Mouse (Mus musculus) embryo, embryonic 10.5 days (tissue): ENCODE measurements around the gene Zfp641.
A peak's percentile ranks its signal among the peaks of the same experiment; 100 is the strongest.

Source experiments
- DNase-seq: peaks from one replicate; pipeline ENCODE4 v3.0.0-alpha.2; 2015; ENCODE audit warnings: low spot score

Zfp641 gene

DNA sequence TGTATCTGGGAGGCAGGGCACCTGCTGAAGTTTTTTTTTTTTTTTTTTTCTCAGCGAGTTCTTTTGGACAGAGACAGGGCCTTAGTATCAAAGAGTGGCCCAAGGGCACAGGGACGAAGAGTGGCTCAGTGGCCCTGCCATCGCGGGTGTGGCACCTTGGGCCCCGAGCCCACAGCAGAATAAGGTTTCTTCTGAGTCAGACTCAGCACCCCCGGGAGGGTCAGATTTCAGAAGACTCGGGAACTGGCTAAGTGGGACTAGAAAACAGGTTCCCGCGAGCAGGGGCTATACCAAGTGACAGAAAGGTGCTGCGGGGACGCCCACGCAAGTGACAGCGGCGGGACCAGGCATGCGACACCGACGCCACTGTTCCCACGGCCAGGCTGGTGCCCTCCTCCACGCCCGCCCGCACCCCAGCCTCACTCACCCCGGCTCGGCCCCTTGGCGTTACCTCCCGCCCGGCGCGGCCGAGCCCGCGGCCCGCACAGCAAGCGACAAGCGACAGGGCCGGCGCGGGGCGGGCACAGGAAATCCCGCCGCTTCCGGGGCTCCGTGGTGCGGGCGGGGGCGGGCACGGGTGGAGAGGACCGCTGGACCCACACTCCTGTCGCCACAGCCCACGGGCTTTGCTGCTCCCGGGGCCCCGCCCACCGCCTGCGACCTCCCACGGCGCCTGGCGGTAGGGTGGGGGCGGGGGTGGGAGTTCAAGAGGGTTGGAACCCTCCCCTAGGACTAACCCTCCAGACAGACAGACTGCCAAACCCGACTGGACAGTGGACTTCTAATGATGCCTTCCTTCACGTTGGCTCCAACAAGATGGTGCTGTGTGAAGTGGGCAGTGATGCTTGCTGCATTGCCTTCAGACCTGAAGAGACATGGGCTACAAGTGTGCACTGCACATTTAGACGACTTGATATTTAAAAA lies at the start of gene Zfp641:
TSS of gene Zfp641 (minus strand) at position 534 of the 924 bp plus-strand sequence.
- peak; percentile 26 for DNase-seq

DNA sequence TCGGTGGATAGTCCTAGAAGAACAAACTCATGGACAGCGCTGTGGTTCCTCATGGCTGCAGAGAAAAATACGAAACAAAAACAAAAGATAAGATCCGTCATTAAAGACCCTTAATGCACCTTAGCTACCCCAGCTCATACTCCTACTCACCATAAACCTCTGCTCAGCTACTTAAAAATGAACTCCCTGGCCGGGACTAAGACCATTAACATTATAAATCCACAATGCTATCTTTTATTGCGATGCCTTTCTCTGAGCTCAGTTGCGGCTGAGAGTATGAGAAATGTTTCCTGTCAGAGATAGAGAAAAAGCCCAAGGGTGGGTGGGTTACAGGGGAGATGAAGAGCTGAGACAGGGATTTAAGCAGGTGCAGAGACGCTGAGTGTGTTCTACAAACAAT lies 44.9 kb upstream of the Zfp641 start, which contains the start of gene Olfr284:
TSS of gene Olfr284 (minus strand) at position 101 of the 400 bp plus-strand sequence.
- no peak for DNase-seq

DNA sequence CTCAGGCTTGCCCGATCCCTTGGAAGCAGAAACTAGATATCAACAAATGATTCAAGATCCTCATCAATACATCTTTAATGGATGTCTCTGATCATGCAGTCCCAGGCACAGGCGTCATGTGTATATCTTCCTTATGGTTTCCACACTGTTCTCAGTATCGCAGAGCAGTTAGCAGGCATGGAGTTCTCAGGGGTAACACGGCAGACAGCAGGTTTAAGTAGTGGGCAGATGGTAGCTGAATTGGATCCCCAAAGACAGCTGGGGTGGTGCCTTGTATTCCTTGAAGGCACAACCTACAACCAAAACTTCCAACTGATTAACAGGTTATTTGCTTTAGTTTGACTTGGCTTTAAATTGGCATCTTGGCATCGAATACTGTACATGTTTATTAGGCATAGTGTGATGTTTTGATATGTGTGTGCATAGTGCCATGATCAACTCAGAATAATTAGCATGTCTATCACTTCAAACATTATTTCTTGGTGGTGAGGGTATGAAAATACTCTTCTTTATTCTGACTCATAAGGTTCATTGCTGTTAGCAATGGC lies 21.3 kb upstream of the Zfp641 start, which contains the start of gene Olfr285:
TSS of gene Olfr285 (minus strand) at position 177 of the 548 bp plus-strand sequence.
- DNase-seq, result no peak

DNA sequence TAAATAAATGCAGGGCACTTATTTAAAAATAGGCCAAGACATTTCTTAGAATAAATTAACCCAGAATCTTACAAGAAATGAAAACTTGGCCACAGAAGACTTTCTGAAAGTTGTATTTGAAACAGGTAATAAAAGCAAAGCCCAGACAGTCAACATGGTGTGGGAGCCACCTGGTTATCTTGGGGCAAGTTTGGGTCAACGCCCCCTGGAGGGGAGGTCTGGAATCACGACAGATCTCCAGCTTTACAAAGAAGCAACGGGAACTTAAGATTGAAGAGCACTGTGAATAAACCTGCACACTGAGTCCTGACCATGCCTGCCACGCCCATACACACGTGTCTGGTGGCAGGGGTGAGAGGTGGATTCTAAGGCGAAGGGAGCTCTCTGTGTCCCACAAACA lies 19.7 kb upstream of the Zfp641 start:
- no peak for DNase-seq

DNA sequence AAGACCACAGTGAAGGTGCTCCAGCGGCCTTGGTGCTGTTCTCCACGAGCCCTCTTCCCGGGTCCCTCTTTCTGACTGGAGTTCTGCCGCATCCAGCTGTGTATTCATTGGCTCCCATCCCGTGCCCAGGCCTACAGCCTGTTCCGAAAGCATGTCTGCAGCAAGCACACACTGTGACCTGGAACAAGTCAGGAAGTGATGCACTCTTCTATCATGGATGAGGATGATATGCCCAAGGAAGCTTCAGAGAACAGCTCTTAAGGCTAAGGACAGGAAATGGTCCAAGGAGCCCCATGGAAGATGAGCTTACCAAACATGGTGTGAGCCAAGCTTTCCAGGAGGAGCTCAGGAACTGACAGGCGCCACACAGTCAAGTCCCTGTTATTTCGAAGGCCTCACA lies 2.3 kb downstream of the Zfp641 start:
- no peak for DNase-seq

DNA sequence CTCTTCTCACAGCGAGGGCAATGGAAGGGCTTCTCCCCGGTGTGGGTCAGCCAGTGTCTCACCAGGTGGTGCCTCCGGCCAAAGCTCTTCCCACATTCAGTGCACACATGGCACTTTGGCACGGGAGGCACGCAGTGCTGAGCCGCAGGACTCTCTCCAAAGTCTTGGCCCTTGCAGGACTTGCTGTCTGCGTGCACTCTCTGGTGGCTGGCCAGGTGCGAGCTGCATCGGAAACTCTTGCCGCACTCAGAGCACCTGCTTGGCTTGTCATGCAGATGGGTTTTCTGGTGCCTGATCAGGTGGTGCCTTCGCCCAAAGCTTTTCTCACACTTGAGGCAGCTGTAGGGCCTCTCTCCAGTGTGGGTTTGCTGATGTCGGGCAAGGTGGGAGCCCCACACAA lies 7.4 kb downstream of the Zfp641 start:
- DNase-seq, result no peak

DNA sequence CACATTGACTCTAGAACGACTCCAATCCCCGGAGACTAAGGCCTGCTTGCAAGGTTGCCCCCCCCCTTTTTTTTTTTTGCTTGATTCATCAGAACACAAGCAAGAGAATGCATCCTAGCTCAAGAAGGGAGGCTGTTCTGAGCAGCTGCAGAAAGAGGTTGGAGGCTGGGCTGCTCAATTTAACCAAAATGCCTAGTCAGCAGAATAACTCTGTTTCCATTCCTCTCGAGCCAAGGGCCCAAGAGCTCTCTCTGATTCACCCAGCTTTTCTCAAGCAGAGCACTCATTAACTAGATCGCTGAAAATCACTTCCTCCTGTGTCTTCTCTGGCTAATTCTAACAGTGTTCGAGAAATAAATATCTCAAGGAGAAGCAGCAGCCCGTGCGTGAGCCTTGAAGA lies 9.5 kb downstream of the Zfp641 start:
- no peak for DNase-seq

DNA sequence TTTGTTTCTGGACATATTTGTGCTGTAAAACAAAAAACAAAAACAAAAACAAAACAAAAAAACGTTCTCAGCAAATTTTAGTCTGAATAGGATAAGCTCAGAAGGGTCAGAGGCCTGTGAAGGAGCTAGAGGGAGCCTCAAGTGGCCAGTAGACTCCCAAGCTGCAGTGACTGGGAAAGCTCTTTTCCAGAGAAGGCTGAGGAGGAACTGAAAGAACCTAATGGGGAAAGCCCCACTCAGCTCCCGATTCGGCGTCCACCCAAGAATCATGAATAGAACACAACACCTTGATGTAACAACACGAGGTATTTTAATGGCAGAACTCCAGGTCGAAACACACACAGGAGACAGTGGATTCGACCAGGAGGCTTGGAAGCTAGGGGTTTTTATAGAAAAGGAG lies 38.2 kb downstream of the Zfp641 start:
- DNase-seq, result no peak

DNA sequence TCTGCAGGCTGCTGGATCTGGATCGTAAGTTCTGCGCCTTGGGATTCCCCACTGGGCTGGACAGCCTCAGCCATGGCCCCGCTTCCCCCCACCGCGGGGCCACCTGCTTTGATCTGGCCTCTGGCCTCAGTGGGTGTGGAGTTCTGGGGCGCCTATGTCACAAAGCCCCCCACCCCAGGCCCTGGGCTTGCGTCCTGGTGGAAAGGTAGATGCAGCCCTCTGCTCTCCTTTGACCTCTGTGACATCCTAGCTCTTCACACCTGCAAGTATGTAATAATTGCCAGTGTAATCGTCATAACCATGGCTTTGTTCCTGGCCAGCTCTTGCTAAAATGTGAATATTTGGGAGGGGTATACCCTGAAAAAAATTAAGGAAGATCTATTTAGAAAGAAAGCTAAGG lies 38.8 kb downstream of the Zfp641 start, which contains the start of gene H1fnt:
TSS of gene H1fnt (minus strand) at position 101 of the 400 bp plus-strand sequence.
- DNase-seq, result no peak

DNA sequence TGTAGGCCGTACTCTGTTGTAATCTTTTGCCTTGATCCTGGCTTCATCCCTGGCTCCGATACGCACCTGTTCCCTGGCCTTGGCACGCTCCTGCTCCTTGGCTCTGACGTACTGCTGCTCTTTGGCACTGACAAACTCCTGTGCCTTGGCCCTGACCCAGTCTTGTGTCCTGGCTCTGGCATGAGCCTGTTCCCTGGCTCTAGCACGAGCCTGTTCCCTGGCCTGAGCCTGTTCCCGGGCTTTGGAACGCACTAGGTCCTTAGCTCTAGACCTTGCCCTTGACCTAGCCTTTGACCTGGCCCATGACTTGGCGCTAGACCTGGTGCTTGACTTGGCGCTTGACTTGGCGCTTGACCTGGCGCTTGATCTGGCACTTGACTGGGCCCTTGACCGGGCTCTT lies 39.7 kb downstream of the Zfp641 start:
- no peak for DNase-seq
